Mouse (Mus musculus): ENCODE measurements around the gene Gmfg. TPM values are rescaled to one million over a fixed set of nuclear protein-coding genes. Genes with fewer than 3 reads are reported as not detected.

The Gmfg gene
- polyA plus RNA-seq, 1 experiment from 2014 or later = 49.7 TPM

GRCm38 (mm10) chr7:28484192-28484591 is 46.9 kb downstream of the Gmfg start:
- 29% methylated on average over 4 of the region's 4 CpGs for WGBS
- Histone ChIP-seq H3K4me3 (ENCODE audit: low read depth, low read length) (no peak overlapping the region), H3K27me3 (replicated peaks; ENCODE audit: control insufficient read depth, insufficient read depth, low read length) (peaks cover 6% of the 10 kb centered on the region; the same call in 1 of the 2 replicates), H3K4me1 (replicated peaks; ENCODE audit: control insufficient read depth, insufficient read depth, low read length) (no peaks in the 10 kb centered on the region), H3K9ac (ENCODE audit: low read depth, low read length) (no peak overlapping the region), H3K9me3 (ENCODE audit: control insufficient read depth, low read length) (no peaks in the 10 kb centered on the region), H3K27ac (ENCODE audit: low read depth, low read length) (no peak overlapping the region), H3K36me3 (ENCODE audit: control insufficient read depth, insufficient read depth, low read length) (no peaks in the 10 kb centered on the region), H3K4me2 (no peak overlapping the region)
- no peak for ATAC-seq (replicated peaks; ENCODE audit: low FRiP score)
- DNase-seq (ENCODE audit: low spot score) = no peak

- H3K36me3 ChIP-seq (ENCODE audit: control insufficient read depth, insufficient read depth, low read length) = no peaks in the 10 kb centered on the region
- H3K4me1 ChIP-seq (replicated peaks; ENCODE audit: control insufficient read depth, insufficient read depth, low read length) = no peaks in the 10 kb centered on the region
- ATAC-seq (replicated peaks; ENCODE audit: low FRiP score) = no peak
- peaks cover 6% of the 10 kb centered on the region; the same call in 1 of the 2 replicates for H3K27me3 ChIP-seq (replicated peaks; ENCODE audit: control insufficient read depth, insufficient read depth, low read length)
- peak overlapping the region; percentile 23 for H3K4me3 ChIP-seq (ENCODE audit: low read depth, low read length)
- WGBS = 9% methylated on average over 16 of the region's 16 CpGs
- H3K9me3 ChIP-seq (ENCODE audit: control insufficient read depth, low read length) = no peaks in the 10 kb centered on the region
- no peak overlapping the region for H3K27ac ChIP-seq (ENCODE audit: low read depth, low read length)
- peak overlapping the region; percentile 48 for H3K4me2 ChIP-seq
- no peak overlapping the region for H3K9ac ChIP-seq (ENCODE audit: low read depth, low read length)
- no peak for DNase-seq (ENCODE audit: low spot score)
Measured at GRCm38 (mm10) chr7:28488030-28488491, 50.8 kb downstream of the Gmfg start.

GRCm38 (mm10) chr7:28490410-28490809 is 53.2 kb downstream of the Gmfg start:
- Histone ChIP-seq H3K4me1 (replicated peaks; ENCODE audit: control insufficient read depth, insufficient read depth, low read length) (no peaks in the 10 kb centered on the region), H3K27ac (ENCODE audit: low read depth, low read length) (no peak overlapping the region), H3K36me3 (ENCODE audit: control insufficient read depth, insufficient read depth, low read length) (no peaks in the 10 kb centered on the region), H3K9ac (ENCODE audit: low read depth, low read length) (no peak overlapping the region), H3K4me2 (peak overlapping the region; percentile 40), H3K9me3 (ENCODE audit: control insufficient read depth, low read length) (no peaks in the 10 kb centered on the region), H3K27me3 (replicated peaks; ENCODE audit: control insufficient read depth, insufficient read depth, low read length) (peaks cover 6% of the 10 kb centered on the region; the same call in 1 of the 2 replicates), H3K4me3 (ENCODE audit: low read depth, low read length) (no peak overlapping the region)
- peak; percentile 39; the same call in 1 of the 2 replicates for ATAC-seq (replicated peaks; ENCODE audit: low FRiP score)
- peak; percentile 47 for DNase-seq (ENCODE audit: low spot score)
- 5% methylated on average over 10 of the region's 10 CpGs for WGBS

GRCm38 (mm10) chr7:28490903-28491302 is 53.7 kb downstream of the Gmfg start:
- H3K9ac ChIP-seq (ENCODE audit: low read depth, low read length) = no peak overlapping the region
- H3K9me3 ChIP-seq (ENCODE audit: control insufficient read depth, low read length) = no peaks in the 10 kb centered on the region
- DNase-seq (ENCODE audit: low spot score) = no peak
- no peak overlapping the region for H3K4me3 ChIP-seq (ENCODE audit: low read depth, low read length)
- no peak overlapping the region for H3K27ac ChIP-seq (ENCODE audit: low read depth, low read length)
- no peaks in the 10 kb centered on the region for H3K36me3 ChIP-seq (ENCODE audit: control insufficient read depth, insufficient read depth, low read length)
- peaks cover 6% of the 10 kb centered on the region; the same call in 1 of the 2 replicates for H3K27me3 ChIP-seq (replicated peaks; ENCODE audit: control insufficient read depth, insufficient read depth, low read length)
- no peaks in the 10 kb centered on the region for H3K4me1 ChIP-seq (replicated peaks; ENCODE audit: control insufficient read depth, insufficient read depth, low read length)
- peak overlapping the region; percentile 40 for H3K4me2 ChIP-seq
- no peak for ATAC-seq (replicated peaks; ENCODE audit: low FRiP score)
- WGBS = 37% methylated on average over 14 of the region's 14 CpGs

DNA sequence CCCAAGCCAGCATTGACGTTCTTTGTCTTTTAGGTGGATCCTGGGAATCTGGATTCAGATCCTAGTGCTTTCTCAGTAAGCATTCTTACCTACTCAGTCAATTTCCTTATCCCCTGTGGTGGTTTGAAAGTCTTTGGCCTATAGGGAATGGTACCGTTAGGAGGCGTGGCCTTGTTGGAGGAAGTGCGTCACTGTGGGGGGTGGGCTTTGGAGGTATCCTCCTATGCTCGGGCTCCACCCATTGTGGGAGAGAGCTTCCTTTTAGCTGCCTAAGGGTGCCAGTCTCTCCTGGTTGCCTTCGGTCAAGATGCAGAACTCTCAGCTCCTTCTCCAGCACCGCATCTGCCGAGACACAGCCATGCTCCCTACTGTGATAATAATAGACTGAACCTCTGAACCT is 55.1 kb downstream of the Gmfg start:
- Histone ChIP-seq H3K27me3 (replicated peaks; ENCODE audit: control insufficient read depth, insufficient read depth, low read length) (peaks cover 6% of the 10 kb centered on the region; the same call in 1 of the 2 replicates), H3K9ac (ENCODE audit: low read depth, low read length) (no peak overlapping the region), H3K27ac (ENCODE audit: low read depth, low read length) (no peak overlapping the region), H3K36me3 (ENCODE audit: control insufficient read depth, insufficient read depth, low read length) (no peaks in the 10 kb centered on the region), H3K4me1 (replicated peaks; ENCODE audit: control insufficient read depth, insufficient read depth, low read length) (no peaks in the 10 kb centered on the region), H3K9me3 (ENCODE audit: control insufficient read depth, low read length) (no peaks in the 10 kb centered on the region), H3K4me2 (no peak overlapping the region), H3K4me3 (ENCODE audit: low read depth, low read length) (no peak overlapping the region)
- no peak for ATAC-seq (replicated peaks; ENCODE audit: low FRiP score)
- DNase-seq (ENCODE audit: low spot score) = no peak
- WGBS = 84% methylated on average over 8 of the region's 8 CpGs

DNA sequence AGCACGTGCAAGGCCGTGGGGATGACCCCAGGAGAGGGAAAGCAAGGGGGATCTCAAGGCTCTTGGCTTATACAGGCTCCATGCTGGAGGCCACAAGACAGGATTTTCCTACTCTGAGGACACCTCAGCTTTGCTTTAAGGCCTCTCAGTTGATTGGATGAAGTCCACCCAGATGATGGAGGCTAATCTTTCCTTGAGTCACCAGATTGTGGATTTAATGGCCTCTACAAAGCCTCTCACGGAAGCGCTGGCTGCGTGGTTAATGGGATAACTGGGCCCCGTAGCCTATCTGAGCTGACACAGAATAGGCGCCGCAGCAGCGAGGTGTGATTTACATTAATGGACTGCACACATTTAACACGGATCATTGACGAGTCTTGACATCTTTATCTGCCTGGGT is 58.2 kb downstream of the Gmfg start:
- WGBS = 72% methylated on average over 11 of the region's 11 CpGs
- no peaks in the 10 kb centered on the region for H3K4me1 ChIP-seq (replicated peaks; ENCODE audit: control insufficient read depth, insufficient read depth, low read length)

More for the DNA sequence above, 58.2 kb downstream of the Gmfg start:
- H3K27ac ChIP-seq (ENCODE audit: low read depth, low read length) = no peak overlapping the region
- no peak overlapping the region for H3K4me2 ChIP-seq
- H3K9me3 ChIP-seq (ENCODE audit: control insufficient read depth, low read length) = no peaks in the 10 kb centered on the region
- H3K36me3 ChIP-seq (ENCODE audit: control insufficient read depth, insufficient read depth, low read length) = no peaks in the 10 kb centered on the region
- ATAC-seq (replicated peaks; ENCODE audit: low FRiP score) (no peak), DNase-seq (ENCODE audit: low spot score) (no peak)
- H3K4me3 ChIP-seq (ENCODE audit: low read depth, low read length) = no peak overlapping the region
- H3K27me3 ChIP-seq (replicated peaks; ENCODE audit: control insufficient read depth, insufficient read depth, low read length) = no peaks in the 10 kb centered on the region
- H3K9ac ChIP-seq (ENCODE audit: low read depth, low read length) = no peak overlapping the region

Other genes starting within 250 kb of the Gmfg start
- gene Eid2, start 169.6 kb upstream of the Gmfg start, polyA plus RNA-seq (2014; fragmentation: Nextera tagmentation; extraction: Ambion mirVana) = 3.8 and 4.6 TPM in 2 replicates
- 5.9 and 6.5 TPM in 2 replicates for gene Eid2b, start 159.7 kb upstream of the Gmfg start, polyA plus RNA-seq (2014; fragmentation: Nextera tagmentation; extraction: Ambion mirVana)
- not detected in 2 replicates for gene Selenov, start 146.3 kb upstream of the Gmfg start, polyA plus RNA-seq (2014; fragmentation: Nextera tagmentation; extraction: Ambion mirVana)
- 0.31 and 0.62 TPM in 2 replicates for gene Dll3, start 135.2 kb upstream of the Gmfg start, polyA plus RNA-seq (2014; fragmentation: Nextera tagmentation; extraction: Ambion mirVana)
- gene Timm50, start 125.4 kb upstream of the Gmfg start, polyA plus RNA-seq (2014; fragmentation: Nextera tagmentation; extraction: Ambion mirVana) = 217 and 224 TPM in 2 replicates
- gene Supt5, start 98.7 kb upstream of the Gmfg start, polyA plus RNA-seq (2014; fragmentation: Nextera tagmentation; extraction: Ambion mirVana) = 77.9 and 78.9 TPM in 2 replicates
- gene Rps16, start 86.8 kb upstream of the Gmfg start, polyA plus RNA-seq (2014; fragmentation: Nextera tagmentation; extraction: Ambion mirVana) = 1,377 and 1,547 TPM in 2 replicates
- gene Plekhg2, start 64.8 kb upstream of the Gmfg start, polyA plus RNA-seq (2014; fragmentation: Nextera tagmentation; extraction: Ambion mirVana) = 29.2 and 34.4 TPM in 2 replicates
- 9.9 and 10.2 TPM in 2 replicates for gene Zfp36, start 57.2 kb upstream of the Gmfg start, polyA plus RNA-seq (2014; fragmentation: Nextera tagmentation; extraction: Ambion mirVana)
- 44.7 and 45.7 TPM in 2 replicates for gene Med29, start 44.7 kb upstream of the Gmfg start, polyA plus RNA-seq (2014; fragmentation: Nextera tagmentation; extraction: Ambion mirVana)
- gene Paf1, start 44.5 kb upstream of the Gmfg start, polyA plus RNA-seq (2014; fragmentation: Nextera tagmentation; extraction: Ambion mirVana) = 56.1 and 58.6 TPM in 2 replicates
- 1.7 TPM in 2 replicates for gene Lrfn1, start 14.5 kb downstream of the Gmfg start, polyA plus RNA-seq (2014; fragmentation: Nextera tagmentation; extraction: Ambion mirVana)
- gene Ifnl2, start 73.0 kb downstream of the Gmfg start, polyA plus RNA-seq (2014; fragmentation: Nextera tagmentation; extraction: Ambion mirVana) = not detected in 2 replicates
- gene Ifnl3, start 85.4 kb downstream of the Gmfg start, polyA plus RNA-seq (2014; fragmentation: Nextera tagmentation; extraction: Ambion mirVana) = not detected in 2 replicates
- not detected in 2 replicates for gene Sycn, start 103.4 kb downstream of the Gmfg start, polyA plus RNA-seq (2014; fragmentation: Nextera tagmentation; extraction: Ambion mirVana)
- gene Nccrp1, start 109.8 kb downstream of the Gmfg start, polyA plus RNA-seq (2014; fragmentation: Nextera tagmentation; extraction: Ambion mirVana) = not detected in 2 replicates
- gene Samd4b, start 160.7 kb downstream of the Gmfg start, polyA plus RNA-seq (2014; fragmentation: Nextera tagmentation; extraction: Ambion mirVana) = 17.4 and 18.6 TPM in 2 replicates
- gene Pak4, start 160.7 kb downstream of the Gmfg start, polyA plus RNA-seq (2014; fragmentation: Nextera tagmentation; extraction: Ambion mirVana) = 34.0 and 35.3 TPM in 2 replicates
- not detected in 2 replicates for gene Acp7, start 193.9 kb downstream of the Gmfg start, polyA plus RNA-seq (2014; fragmentation: Nextera tagmentation; extraction: Ambion mirVana)